ENCODE assay signal across 8 mouse cellular contexts in genomic region chr2:3423841-3424578, GRCm38 (mm10). TPM values are rescaled to one million over a fixed set of nuclear protein-coding genes. Genes with fewer than 3 reads are reported as not detected.
DNase-seq lines count a peak whose midpoint lies in the region; ATAC-seq and TF ChIP-seq lines count a peak whose summit lies in the region.

Gene Dclre1c (plus strand): TSS chr2:3424131.

- no peaks in the 10 kb centered on the region for H3K9me3 ChIP-seq in forebrain, embryonic 14.5 days (replicated peaks; ENCODE audit: control insufficient read depth, low read length)

- 1% methylated on average over 29 of the region's 29 CpGs for WGBS in forebrain, embryonic 14.5 days
- WGBS in lung, adult 2 months = under 1% methylated on average over 29 of the region's 29 CpGs

- H3K9ac ChIP-seq in forebrain, embryonic 14.5 days (ENCODE audit: low read length) = peak within 1 kb of the TSS; percentile 67

- peaks cover 8% of the 10 kb centered on the region for H3K4me1 ChIP-seq in forebrain, embryonic 14.5 days (ENCODE audit: control insufficient read depth, insufficient read depth, low read length)
- H3K4me1 ChIP-seq in lung, adult 2 months (ENCODE audit: control insufficient read depth, insufficient read depth, low read length) = no peaks in the 10 kb centered on the region

- TF ChIP-seq CTCF in lung, adult 2 months (IDR thresholded peaks at IDR 0.05; ENCODE audit: insufficient read depth, low read length) = no peak

- peaks cover 3% of the 10 kb centered on the region; the same call in 1 of the 2 replicates for H3K36me3 ChIP-seq in forebrain, embryonic 14.5 days (ENCODE audit: control insufficient read depth, insufficient read depth, low read length)

- H3K4me3 ChIP-seq in forebrain, embryonic 14.5 days (ENCODE audit: low read depth, low read length) = peak within 1 kb of the TSS; percentile 71
- peak within 1 kb of the TSS; percentile 74 for H3K4me3 ChIP-seq in lung, adult 2 months (replicated peaks; ENCODE audit: extremely low read depth, low read depth, low read length)

- TF ChIP-seq POLR2A in lung, adult 2 months (IDR thresholded peaks at IDR 0.05; ENCODE audit: borderline replicate concordance, extremely low read depth, low read depth, low read length) = peak; percentile 65; the same call in 1 of the 2 replicates

- no peaks in the 10 kb centered on the region for H3K27me3 ChIP-seq in forebrain, embryonic 14.5 days (replicated peaks; ENCODE audit: control insufficient read depth, insufficient read depth, low read length)

- peak within 1 kb of the TSS; percentile 90 for H3K4me2 ChIP-seq in forebrain, embryonic 14.5 days (ENCODE audit: low read length)

- intact Hi-C loops in heart, postnatal 25 days (cut with DNase I) = loop anchor here (5.0 kb wide), 1 partner anchor 48 kb away; no protein-coding TSS in a partner anchor

- H3K27ac ChIP-seq in forebrain, embryonic 14.5 days (ENCODE audit: low read depth, low read length) = no peak within 1 kb of the TSS

- peak; percentile 99 for ATAC-seq in forebrain, embryonic 14.5 days
- ATAC-seq in neutrophil, adult 5-6 weeks (ENCODE audit: extremely low read depth, insufficient number of reproducible peaks, low FRiP score, poor library complexity, severe bottlenecking) = peak; percentile 93

- peak; percentile 89 for DNase-seq in ES-CJ7 (ENCODE audit: low read depth, low spot score)
- peak; percentile 75 for DNase-seq in cerebellum, adult 11 months
- DNase-seq in forebrain, embryonic 14.5 days (ENCODE audit: low spot score) = peak; percentile 96
- peak; percentile 87 for DNase-seq in heart, postnatal 25 days (ENCODE audit: low spot score)
- peak; percentile 82 to 94 for DNase-seq in layer of hippocampus, adult 18-20 months (ENCODE audit: low spot score in 2 of 2)
- DNase-seq in lung, adult 2 months = peak; percentile 87
- peak; percentile 94 to 97 for DNase-seq in thymus, adult 18-20 months

RNA-seq across cellular contexts. Expression of gene Dclre1c, which starts in this region (rescaled TPM):
- polyA plus RNA-seq in forebrain, embryonic 14.5 days (2014; fragmentation: Nextera tagmentation; extraction: Ambion mirVana) = 7.3 and 7.8 TPM in 2 replicates
- 1 to 10 TPM; 2.6 to 4.1 TPM for total RNA-seq in heart, postnatal 25 days (2021)
- total RNA-seq in layer of hippocampus, adult 18-20 months (2021) = 10 to 100 TPM in 1 of 2 experiments, 1 to 10 TPM in 1; 9.9 to 12.5 TPM
- 2.4 and 3.5 TPM in 2 replicates for polyA plus RNA-seq in lung, adult 2 months (2012; rRNA removed)
- total RNA-seq in neutrophil, adult 5-6 weeks (2017) = 50.7 and 51.4 TPM in 2 replicates
